Mouse (Mus musculus) retina, adult 2 months (tissue): ENCODE measurements around the gene Rab11b.

ENCODE experiments used
- DNase-seq: peaks from one replicate; pipeline ENCODE4 v3.0.0-alpha.2; 2012; ENCODE audit warnings: low read depth, low spot score

Gene Rab11b

DNA sequence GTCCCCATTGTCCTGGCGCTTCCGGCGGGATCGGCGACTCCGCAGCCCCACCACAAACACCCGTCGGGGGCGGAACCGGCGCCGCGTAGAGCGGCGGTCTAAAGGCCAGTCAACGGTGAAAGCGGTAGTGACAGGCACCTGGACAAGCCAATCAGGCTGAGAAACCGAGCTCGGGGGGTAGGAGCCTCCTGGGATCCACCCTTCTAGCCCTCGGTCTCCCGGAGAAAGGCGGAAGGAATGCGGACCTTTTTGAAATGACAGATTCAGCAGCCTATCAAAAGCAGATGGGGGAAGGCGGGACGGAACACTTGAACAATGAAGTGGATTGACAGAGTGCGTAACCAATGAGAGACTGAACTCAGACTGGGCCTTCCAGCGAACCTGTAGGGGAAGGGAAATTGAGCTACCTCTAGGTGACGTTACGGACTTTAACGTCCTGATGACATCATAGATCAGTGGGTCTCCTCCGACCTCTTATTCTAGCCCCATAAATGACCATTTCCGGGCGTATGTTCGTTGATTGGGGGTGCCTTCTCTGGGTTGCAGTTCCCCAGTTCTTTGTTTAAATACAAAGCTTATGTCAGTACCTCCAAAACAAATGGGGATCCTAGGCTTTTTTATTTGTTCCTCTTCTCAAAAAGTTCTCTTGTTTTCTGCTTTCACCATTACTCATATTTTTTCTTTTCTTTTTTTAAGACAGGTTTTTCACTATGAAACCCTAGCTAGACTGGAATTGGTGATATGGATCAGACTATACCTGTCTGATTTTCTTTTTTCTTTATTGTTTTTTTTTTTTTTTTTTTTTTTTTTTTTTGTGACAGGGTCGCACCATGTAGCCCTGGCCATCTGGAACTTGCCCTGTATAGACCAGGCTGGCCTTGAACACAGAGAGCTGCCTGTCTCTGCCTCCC is at the start of gene Rab11b:
Rab11b (minus strand) TSS at position 276 of the 911 bp plus-strand sequence.
- DNase-seq = peak; percentile 100

DNA sequence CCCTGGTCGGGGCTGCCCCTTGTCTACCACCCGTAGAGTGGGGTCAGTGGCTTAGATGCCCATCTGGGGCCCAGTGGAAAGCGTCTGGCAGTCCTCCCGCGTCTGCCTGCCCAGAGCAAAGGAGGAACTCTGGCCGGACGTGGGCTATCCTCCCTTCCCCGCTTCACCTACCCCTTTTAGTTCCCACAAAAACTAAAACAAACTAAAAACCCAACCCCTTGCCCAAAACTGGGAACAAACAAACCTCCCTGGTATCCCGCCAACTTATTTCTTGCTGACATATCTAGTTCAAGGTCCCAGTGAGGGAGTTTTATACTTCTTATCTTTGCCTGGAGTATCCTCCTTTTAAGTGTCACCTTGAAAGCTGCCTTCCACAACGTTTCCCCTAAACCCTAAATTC is 47.9 kb upstream of the Rab11b start:
- DNase-seq = no peak

DNA sequence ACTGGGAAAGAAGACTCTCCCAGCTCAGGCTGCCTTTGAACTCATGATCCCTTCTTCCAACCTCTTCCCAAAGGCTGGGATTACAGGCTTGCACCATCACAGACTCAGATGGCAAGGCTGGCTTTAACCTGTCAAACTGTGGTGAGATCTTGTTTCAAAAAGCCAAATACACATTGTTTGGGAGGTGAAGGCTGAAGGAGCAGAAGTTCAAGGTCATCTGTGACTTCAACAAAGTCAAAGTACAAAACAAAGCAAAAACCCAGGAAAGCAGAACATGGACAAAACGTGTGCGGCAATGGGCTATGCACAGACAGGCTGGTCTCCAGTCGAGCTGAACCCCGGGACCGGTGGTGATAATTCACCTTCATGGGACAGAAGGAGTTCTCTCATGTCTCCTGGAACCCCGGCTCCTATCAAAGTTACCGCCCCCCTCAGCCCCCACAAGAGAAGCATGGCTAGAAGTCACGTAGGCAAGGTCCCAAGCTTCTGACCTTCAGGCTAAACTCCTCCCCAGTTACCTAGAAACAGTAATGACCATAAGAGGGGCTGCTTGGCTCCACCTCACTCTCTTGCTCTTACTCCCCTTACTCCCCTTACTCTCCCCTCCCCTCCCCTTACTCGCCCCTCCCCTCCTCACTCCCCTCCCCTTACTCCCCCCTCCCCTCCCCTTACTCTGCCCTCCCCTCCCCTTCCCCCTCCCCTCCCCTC is 47.0 kb upstream of the Rab11b start:
- no peak for DNase-seq

DNA sequence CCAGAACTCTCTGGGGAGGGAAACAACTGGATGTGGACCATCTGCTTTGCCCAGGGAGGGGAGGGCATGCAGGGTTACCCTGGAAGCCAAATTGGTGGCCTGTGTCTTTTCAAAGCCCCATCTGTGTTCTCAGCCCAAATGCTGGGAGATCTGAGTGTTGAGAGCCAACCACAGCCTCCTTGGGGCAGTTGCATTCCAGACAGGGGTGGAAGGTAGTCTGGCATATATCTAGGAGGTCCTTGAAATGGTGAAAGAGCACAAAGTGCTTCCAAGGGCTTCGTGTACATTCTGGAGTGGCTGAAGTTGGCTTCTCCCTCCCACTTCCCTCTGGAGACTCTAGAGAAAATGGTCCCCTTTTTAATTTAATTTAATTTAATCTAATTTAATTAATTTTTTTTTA is 44.4 kb upstream of the Rab11b start:
- DNase-seq = no peak

DNA sequence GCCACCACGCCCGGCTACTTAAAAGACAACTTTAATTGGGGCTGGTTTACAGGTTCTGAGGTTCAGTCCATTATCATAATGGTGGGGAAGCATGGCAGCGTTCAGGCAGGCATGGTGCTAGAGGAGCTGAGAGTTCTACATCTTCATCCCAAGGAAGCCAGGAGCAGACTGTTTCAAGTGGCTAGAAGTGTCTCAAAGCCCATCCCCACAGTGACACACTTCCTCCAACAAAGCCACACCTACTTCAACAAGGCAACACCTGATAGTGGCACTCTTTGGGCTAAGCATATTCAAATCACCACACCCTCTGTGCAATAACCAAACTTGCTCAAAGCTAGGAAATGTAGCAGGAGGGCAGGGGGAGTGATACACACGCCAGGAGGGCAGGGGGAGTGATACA is 43.9 kb upstream of the Rab11b start:
- DNase-seq = no peak

DNA sequence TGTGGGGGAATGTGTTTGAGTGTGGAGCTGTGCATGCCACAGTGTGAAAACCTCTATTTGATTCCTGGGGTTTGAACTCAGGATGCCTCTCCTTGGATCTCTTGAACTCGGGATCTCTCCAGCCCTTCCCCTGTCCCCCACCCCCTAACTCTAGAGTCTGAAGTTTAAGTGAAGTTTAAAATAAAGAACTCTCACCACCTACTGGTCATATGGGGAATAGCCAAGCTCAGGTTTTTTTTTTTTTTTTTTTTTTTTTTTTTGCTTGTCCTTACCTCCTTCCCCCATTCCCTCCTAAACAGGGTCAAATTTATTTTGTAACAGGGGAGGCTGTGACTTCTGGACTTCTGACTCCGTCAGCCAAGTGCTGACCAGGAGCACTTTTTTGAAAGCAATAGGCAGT is 41.9 kb upstream of the Rab11b start:
- DNase-seq = no peak

DNA sequence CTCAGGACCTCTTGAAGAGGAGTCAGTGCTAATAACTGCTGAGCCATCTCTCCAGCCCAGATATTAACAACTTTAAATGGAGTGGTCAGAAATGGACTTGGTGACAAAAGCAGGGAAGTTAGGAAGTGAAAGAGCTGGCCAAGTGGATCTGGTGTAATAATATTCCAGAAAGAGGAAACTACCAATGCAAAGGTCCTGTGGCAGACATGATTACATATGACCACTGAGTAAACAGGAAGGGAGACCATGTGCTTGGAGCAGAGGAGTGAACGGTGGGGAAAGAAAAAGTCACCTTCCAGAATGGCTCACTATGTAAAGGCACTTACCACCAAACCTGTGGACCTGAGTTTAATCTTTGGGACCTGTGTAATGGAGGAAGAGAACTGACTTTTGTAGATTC is 38.9 kb upstream of the Rab11b start:
- DNase-seq = no peak

DNA sequence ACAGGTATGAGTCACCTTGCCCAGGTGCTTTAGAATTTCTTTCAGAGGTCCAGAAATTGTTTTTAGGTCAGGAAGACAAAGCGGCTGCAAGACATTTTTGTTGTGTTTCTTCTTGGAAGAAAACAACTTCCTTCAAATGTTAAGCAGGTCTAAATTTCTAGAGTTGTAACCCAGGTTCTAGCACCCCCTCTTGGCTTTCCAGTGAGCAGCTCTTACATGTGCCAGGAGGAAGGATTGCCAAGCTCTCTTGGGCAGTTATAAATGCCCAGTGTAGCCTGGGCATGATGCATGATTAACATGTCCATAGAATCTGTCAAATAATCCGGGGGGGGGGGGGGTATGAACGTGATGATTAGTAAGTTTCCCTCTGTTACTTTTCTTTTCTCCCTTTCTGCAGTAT is 38.0 kb upstream of the Rab11b start:
- DNase-seq = no peak

DNA sequence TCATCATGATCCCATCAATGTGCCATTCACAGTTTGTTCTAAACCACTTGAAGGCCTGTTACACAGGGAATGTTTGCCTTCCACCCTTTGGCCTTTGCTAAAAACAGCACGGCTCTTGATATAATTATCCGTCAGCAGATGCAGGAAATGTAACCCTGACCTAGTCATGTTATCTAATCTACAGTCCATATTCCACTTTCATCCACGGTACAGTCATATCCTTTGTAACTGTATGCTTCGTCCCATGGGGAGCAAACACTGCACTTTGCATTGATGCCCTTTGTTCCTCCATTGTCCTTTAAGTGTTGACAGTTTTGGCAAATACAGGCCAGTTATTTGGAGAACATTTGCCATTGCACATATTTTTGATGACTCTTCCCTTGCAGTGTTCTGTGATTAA is 28.4 kb upstream of the Rab11b start:
- no peak for DNase-seq

DNA sequence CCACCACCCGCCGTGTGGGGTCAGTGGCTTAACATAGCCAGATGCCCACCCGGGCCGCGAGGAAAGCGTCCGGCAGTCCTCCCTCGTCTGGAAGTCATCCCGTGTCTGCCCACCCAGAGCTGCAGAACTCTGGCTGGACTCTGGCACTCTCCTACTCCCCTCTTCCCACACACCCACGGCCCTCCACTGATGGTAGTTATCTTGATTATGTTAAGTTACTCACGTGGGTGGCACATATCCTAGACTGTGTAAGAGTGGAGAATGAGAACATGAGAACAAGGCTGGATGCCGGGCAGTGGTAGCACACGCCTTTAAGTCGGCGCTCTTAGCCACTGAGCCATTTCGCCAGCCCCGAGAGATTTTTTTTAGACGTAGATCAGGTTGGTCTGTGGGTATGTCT is 26.0 kb upstream of the Rab11b start:
- DNase-seq = no peak

DNA sequence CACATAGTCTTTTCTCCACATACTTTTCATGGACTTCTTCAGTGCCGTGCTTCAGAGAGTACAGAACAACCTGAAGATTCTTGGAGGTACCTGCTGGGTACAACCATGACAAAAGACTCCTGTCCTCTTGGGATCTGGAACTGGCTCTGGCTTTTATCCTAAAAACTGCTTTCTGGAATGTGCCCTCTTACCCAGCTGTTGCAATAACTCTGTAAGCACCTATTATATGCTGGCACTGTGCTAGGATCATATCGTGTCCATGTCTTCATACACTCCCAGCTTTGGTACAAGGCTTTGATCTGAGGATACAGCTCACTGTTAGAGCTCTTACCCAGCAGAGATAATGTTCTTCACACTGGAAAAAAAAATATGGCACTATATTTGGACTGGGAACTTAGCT is 24.6 kb upstream of the Rab11b start:
- DNase-seq = no peak

DNA sequence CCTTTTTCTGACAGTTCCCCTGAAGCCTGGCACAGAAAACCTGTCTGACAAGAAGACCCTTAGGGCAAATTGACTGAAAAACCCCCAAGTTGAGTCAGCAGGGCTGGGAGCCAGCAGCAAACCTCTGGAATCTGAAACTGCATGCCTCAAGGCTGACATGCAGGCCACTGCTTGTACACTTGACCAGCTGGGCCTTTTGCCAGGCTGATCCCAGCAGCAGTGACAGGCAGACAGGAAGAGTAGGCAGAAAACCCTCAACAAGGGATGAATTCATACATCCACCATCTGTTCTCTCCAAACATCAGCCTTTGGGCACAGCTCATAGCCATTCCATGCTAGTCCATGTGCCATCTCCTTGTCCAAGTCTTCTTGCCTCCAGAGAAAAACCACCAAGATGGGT is 23.1 kb upstream of the Rab11b start:
- DNase-seq = no peak

DNA sequence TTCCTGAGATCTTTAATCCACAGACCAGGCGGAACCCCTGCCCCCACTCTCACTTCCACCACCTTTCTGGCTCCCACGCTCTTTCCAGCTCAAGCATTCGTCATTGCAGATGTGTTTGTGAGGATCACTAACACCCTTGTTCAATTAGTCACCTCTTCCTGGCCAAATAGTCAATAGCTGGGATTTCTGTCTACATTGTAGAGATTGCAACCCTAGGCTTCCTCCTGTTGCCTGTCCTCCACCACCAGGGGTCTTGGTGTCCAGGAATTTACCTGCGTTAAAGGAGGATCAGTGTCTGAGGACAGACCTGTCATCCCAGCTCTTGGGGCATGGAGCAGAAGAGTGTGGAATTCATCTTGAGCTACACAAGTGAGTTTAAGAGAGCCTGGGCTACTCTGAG is 21.7 kb upstream of the Rab11b start:
- DNase-seq = no peak

DNA sequence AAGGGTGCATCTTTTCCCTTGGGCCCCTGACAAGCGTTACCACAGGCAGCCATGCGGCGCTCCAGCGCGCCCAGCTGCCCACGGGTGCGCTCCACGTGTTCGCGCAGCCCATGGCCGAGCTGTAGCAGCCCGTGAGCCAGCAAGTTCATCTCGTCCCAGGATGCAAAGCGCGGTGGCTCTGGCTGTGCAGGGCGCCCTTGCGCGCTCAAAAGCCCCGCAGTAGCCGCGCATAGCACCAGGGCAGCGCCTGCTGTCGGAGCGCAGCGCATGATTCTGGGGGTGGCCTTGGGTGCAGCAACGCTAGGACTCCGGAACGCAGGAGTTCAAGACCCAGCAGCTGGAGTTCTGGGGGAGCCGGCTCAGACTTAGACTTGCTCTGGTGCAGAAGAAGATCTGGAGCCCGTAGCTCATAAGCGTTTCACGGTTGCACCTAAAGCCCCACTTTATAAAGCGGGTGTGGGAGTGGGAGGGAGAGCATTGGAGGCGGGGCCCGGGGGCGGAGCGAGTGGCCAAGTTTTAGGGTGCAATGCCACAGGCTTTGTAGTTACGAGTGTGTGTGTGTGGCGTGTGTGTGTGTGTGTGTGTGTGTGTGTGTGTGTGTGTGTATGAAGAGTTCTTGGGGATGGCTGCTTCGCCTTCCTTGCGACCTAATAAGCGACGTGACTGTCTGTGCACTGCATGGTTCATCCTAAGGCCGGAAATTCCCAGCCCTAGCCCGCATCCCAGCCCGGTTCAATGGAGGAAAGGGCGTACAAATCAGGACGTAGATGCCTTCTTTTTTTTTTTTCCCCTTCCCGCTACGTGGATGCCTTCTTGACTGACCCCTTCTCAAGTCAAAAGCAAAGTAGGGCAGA is 21.0 kb upstream of the Rab11b start, which contains the start of gene Angptl4:
Angptl4 (minus strand) TSS at position 707 of the 854 bp plus-strand sequence.
- DNase-seq = no peak

DNA sequence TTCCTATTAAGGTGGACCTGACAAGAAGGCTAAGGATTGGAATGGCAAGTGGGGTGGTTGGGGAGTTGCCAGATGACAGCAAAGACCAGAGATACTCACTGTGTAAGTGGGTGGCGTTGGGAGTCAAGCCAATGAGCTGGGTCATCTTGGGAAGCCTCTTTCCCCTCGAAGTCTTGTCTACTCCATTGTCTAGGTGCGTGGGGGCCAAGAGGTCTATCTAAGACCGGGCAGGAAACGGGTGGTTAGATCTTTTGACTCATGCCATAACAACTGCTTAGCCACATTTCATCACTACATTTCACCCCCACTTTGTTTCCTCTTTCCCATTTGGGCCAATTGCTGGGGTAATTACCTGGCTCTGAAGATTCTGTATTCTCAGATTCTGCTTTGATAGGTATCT is 20.1 kb upstream of the Rab11b start:
- DNase-seq = no peak

DNA sequence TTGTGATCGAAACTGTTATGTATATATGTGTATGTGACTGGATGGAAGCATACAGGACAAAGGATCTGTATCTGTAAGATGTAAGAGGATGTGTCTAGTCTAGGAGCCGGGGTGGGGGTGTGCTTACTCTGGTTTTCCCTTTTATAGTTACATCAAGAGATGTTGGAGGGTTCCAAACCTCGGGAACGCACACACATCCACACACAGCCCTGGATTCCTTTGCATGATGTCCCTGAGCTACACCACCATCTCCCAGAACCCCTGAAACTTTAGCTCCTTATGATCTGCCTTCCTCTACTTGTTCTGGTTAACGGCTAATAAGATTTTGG is 19.6 kb upstream of the Rab11b start:
- DNase-seq = no peak

DNA sequence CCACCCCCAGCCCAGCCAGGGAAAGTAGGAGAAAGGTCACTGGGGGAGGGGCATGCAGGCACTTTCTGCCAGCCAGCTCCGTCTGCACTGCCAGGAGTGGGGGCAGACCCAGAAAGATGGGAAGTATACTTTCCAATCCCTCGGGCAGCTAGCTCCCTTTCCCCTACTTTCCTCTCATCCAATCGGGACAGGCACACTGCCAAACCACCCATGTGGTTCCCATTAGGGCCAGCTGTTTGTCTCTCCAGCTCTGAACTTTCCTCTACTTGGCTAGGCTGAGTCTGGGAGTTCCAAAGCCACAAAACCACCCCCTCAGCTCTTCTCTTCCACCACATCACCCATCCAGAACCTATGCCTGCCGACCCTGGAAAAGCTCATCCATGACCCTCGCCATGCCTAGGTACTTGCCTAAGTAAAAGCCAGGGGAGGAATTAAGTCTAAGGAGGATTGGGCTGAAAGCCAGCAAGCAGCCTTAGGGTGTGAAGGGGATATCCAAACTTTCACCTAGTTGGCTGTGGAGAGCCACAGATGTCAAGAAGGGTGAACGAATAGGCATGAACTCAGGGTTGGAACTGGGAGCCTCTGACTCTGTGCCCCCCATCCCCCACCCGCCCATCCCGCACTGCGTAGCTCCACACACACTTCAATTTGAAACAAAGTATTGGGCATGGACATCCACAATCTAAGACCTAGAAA is 19.1 kb upstream of the Rab11b start:
- DNase-seq = no peak

DNA sequence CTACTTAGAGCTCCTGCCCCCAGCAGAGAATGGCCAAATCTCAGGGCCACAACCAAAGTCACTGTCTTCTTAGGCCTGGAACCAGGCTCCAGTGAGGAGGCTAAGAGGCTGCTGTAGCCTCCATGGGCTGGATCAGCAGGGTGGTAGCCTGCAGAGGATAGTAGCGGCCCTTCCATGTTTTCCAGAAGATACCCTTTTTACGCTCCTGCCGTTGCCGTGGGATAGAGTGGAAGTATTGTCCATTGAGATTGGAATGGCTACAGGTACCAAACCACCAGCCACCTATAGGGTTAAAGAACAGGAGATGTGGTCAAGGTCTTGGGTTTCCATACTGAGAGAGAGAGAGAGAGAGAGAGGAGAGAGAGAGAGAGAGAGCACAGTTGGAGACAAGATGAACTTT is 15.0 kb upstream of the Rab11b start:
- no peak for DNase-seq

DNA sequence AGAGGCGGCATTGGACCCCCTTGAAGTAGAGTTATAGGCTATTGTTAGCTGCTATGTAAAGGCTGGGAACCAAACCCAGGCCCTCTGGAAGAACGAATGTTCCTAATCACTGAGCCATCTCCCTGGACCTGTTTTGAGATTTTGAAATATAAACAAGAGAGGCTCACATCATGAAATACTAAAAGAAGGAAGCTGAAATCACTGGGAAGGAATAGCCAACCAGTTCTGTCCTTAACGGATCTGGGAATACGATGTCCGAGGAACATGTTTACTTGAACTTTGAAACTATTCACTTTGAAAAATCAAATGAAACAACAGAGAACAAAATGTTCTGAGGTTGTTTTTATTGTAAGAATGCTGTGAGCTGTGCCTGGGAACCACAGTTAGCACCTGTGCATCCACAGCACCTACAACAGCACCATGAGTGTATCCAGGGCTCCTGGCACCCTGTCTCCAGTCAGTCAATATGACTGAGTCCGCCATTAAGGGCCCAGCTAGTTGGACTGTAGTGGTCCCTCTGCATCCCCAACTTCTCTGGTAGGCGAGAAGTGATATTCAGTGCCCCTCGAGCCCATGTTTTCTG is 14.3 kb upstream of the Rab11b start:
- DNase-seq = no peak

DNA sequence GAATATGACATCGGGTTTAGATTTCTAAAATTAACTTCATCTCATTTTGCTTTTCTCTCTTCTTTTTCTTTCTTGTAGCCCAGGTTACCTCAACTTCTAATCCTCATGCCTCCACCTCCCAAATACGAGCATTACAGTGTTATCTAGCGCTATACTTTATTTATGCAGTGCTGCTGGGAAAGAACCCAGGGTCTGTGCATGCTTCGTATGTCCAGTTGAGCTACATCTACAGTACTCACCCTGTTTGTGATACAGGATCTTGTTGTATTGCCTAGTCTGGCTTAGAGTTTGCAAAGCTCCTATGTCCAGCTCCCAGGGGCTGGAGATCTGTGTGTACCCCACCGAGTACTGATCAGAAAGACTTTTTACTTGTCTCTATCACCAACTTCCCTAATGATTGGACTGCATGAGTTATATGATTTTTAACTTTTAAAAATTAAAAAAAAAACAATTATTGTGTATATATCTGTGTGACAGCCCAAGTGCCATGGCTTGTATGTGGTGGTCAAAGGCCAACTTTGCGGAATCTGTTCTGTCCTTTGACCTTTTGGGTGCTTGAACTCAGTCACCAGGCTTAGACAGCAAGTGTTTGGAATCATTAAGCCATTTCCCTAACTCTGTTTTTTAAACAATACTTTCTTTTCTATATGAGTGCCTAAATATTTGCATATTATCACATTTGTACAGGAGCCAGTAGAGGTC is 13.7 kb upstream of the Rab11b start:
- DNase-seq = no peak

DNA sequence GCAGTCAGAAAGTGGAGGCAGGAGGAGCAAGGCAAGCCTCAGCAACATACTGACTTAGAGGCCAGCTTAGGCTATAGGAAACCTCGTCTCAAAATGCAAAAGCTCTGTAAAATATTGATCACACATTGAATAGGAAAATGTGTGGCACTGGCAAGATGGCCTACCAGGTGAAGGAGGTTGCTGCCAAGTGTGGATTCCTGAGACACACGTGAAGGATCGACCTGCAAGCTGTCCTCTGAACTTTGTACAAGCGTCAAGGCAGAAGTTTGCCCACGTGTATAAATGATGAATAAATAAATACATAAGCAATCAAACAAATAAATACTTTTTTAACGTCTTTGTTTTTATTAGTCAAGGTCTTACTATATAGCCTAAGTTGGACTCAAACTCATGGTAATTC is 13.1 kb upstream of the Rab11b start:
- no peak for DNase-seq
